Mouse (Mus musculus): ENCODE results near the gene Ndst4. TPM values are rescaled to one million over a fixed set of nuclear protein-coding genes. Genes with fewer than 3 reads are reported as not detected.

Ndst4 gene
- polyA plus RNA-seq, 1 experiment from 2014 or later, result 6.8 TPM

GRCm38 (mm10) chr3:125632233-125632632 is 228.4 kb downstream of the Ndst4 start:
- DNase-seq (no peak), ATAC-seq (ENCODE audit: low FRiP score, low TSS enrichment) (no peak)
- no peak overlapping the region for H3K4me2 ChIP-seq (ENCODE audit: low read length)
- WGBS, result 81% methylated on average over 2 of the region's 2 CpGs
- H3K4me3 ChIP-seq (replicated peaks; ENCODE audit: low read depth, low read length), result no peak overlapping the region
- H3K36me3 ChIP-seq (ENCODE audit: control insufficient read depth, insufficient read depth, low read length), result no peaks in the 10 kb centered on the region
- no peak overlapping the region for H3K9ac ChIP-seq (replicated peaks; ENCODE audit: low read length)
- H3K27me3 ChIP-seq (ENCODE audit: control insufficient read depth, insufficient read depth, low read length), result no peaks in the 10 kb centered on the region
- H3K27ac ChIP-seq (replicated peaks; ENCODE audit: low read depth, low read length), result no peak overlapping the region
- no peaks in the 10 kb centered on the region for H3K9me3 ChIP-seq (ENCODE audit: control insufficient read depth, low read length)
- H3K4me1 ChIP-seq (ENCODE audit: control insufficient read depth, insufficient read depth, low read length), result no peaks in the 10 kb centered on the region

GRCm38 (mm10) chr3:125655009-125655635 is 251.2 kb downstream of the Ndst4 start:
- Histone ChIP-seq H3K4me2 (ENCODE audit: low read length) (no peak overlapping the region), H3K36me3 (ENCODE audit: control insufficient read depth, insufficient read depth, low read length) (no peaks in the 10 kb centered on the region), H3K9me3 (ENCODE audit: control insufficient read depth, low read length) (no peaks in the 10 kb centered on the region), H3K27ac (replicated peaks; ENCODE audit: low read depth, low read length) (no peak overlapping the region), H3K9ac (replicated peaks; ENCODE audit: low read length) (no peak overlapping the region), H3K4me1 (ENCODE audit: control insufficient read depth, insufficient read depth, low read length) (no peaks in the 10 kb centered on the region), H3K4me3 (replicated peaks; ENCODE audit: low read depth, low read length) (no peak overlapping the region), H3K27me3 (ENCODE audit: control insufficient read depth, insufficient read depth, low read length) (no peaks in the 10 kb centered on the region)
- DNase-seq (peak; percentile 26), ATAC-seq (ENCODE audit: low FRiP score, low TSS enrichment) (no peak)
- 36% methylated on average over 3 of the region's 3 CpGs for WGBS

DNA sequence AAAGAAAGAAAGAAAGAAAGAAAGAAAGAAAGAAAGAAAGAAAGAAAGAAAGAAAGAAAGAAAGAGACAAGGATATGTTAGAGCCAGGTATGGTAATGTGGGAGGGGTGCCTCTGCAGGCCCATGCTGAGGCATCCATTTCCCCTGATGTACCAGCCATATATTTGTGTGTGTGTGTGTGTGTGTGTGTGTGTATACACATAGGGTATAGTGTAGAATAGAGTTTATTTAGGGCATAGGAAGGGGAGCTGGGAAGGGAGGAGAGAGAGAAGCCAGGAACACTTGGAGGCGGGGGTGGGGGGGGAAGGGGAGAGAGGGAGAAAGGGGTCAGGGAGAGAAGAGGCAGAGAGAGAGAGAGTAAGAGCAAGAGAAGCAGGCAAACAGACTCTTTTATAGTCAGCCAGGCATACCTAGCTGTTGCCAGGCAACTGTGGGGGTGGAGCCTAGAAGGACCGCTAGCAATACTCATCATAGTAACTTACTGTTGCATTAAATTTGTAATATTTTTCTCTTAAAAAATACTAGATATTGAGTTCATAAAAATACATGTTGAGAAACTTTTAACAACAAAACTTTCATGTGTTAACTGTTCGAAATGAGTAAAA is 256.3 kb downstream of the Ndst4 start:
- ATAC-seq (ENCODE audit: low FRiP score, low TSS enrichment), result peak; percentile 70; the same call in 1 of the 2 replicates
- no peak overlapping the region for H3K4me3 ChIP-seq (replicated peaks; ENCODE audit: low read depth, low read length)
- H3K9me3 ChIP-seq (ENCODE audit: control insufficient read depth, low read length), result no peaks in the 10 kb centered on the region
- no peaks in the 10 kb centered on the region for H3K4me1 ChIP-seq (ENCODE audit: control insufficient read depth, insufficient read depth, low read length)
- no peak overlapping the region for H3K9ac ChIP-seq (replicated peaks; ENCODE audit: low read length)
- 38% methylated on average over 3 of the region's 3 CpGs for WGBS
- no peak overlapping the region for H3K4me2 ChIP-seq (ENCODE audit: low read length)
- no peaks in the 10 kb centered on the region for H3K36me3 ChIP-seq (ENCODE audit: control insufficient read depth, insufficient read depth, low read length)
- no peak overlapping the region for H3K27ac ChIP-seq (replicated peaks; ENCODE audit: low read depth, low read length)
- DNase-seq, result peak; percentile 60
- no peaks in the 10 kb centered on the region for H3K27me3 ChIP-seq (ENCODE audit: control insufficient read depth, insufficient read depth, low read length)

GRCm38 (mm10) chr3:125660884-125661532 is 257.1 kb downstream of the Ndst4 start:
- WGBS, result 58% methylated on average over 2 of the region's 2 CpGs
- Histone ChIP-seq H3K4me1 (ENCODE audit: control insufficient read depth, insufficient read depth, low read length) (no peaks in the 10 kb centered on the region), H3K9ac (replicated peaks; ENCODE audit: low read length) (no peak overlapping the region), H3K27ac (replicated peaks; ENCODE audit: low read depth, low read length) (no peak overlapping the region), H3K27me3 (ENCODE audit: control insufficient read depth, insufficient read depth, low read length) (no peaks in the 10 kb centered on the region), H3K4me2 (ENCODE audit: low read length) (no peak overlapping the region), H3K36me3 (ENCODE audit: control insufficient read depth, insufficient read depth, low read length) (no peaks in the 10 kb centered on the region), H3K4me3 (replicated peaks; ENCODE audit: low read depth, low read length) (no peak overlapping the region), H3K9me3 (ENCODE audit: control insufficient read depth, low read length) (no peaks in the 10 kb centered on the region)
- no peak for DNase-seq
- no peak for ATAC-seq (ENCODE audit: low FRiP score, low TSS enrichment)

- H3K27me3 ChIP-seq (ENCODE audit: control insufficient read depth, insufficient read depth, low read length), result no peaks in the 10 kb centered on the region
- DNase-seq (no peak), ATAC-seq (ENCODE audit: low FRiP score, low TSS enrichment) (no peak)
- H3K27ac ChIP-seq (replicated peaks; ENCODE audit: low read depth, low read length), result no peak overlapping the region
- H3K36me3 ChIP-seq (ENCODE audit: control insufficient read depth, insufficient read depth, low read length), result no peaks in the 10 kb centered on the region
- no peaks in the 10 kb centered on the region for H3K9me3 ChIP-seq (ENCODE audit: control insufficient read depth, low read length)
- 44% methylated on average over 9 of the region's 9 CpGs for WGBS
- H3K4me2 ChIP-seq (ENCODE audit: low read length), result no peak overlapping the region
- no peak overlapping the region for H3K9ac ChIP-seq (replicated peaks; ENCODE audit: low read length)
- no peaks in the 10 kb centered on the region for H3K4me1 ChIP-seq (ENCODE audit: control insufficient read depth, insufficient read depth, low read length)
- H3K4me3 ChIP-seq (replicated peaks; ENCODE audit: low read depth, low read length), result no peak overlapping the region
Measured at GRCm38 (mm10) chr3:125673997-125674794, 270.3 kb downstream of the Ndst4 start.

DNA sequence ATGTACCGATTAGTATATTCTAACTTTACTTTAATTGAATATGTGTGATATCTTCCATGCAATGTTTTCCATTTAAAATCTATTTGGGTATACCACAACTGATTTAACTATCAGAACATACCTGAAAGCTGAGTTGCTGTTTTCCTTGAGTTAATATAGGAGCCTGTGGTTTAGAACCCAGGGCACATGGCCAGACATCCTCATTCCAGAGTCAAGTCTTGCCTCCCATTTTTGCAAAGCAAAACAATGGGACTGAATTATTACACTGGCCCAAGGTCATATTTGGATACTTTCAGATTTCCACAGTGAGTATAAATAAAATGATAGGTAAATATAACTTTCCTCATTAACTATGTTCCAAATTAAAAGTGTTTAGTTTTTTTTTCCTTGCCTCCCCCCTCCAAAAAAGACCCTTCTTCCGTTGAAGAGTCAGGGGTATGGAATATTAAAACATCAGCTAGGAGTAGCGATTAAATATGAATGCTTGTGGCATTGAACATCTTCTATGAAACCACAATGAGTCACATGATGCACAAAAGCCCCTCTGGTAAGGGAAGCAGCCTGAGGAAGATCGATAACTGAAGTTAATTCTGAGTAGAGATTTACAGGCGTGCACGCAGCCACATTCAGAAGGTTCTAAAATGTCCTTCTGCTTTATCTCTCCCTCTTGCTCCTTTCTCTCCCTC is 271.5 kb downstream of the Ndst4 start:
- WGBS, result 71% methylated on average over 6 of the region's 6 CpGs
- DNase-seq, result no peak
- no peak for ATAC-seq (ENCODE audit: low FRiP score, low TSS enrichment)

GRCm38 (mm10) chr3:125678924-125679323 is 275.0 kb downstream of the Ndst4 start:
- no peaks in the 10 kb centered on the region for H3K4me1 ChIP-seq (ENCODE audit: control insufficient read depth, insufficient read depth, low read length)
- ATAC-seq (ENCODE audit: low FRiP score, low TSS enrichment) (no peak; the same call in 1 of the 2 replicates), DNase-seq (peak; percentile 54)
- H3K9ac ChIP-seq (replicated peaks; ENCODE audit: low read length), result no peak overlapping the region
- H3K4me2 ChIP-seq (ENCODE audit: low read length), result no peak overlapping the region
- H3K27ac ChIP-seq (replicated peaks; ENCODE audit: low read depth, low read length), result no peak overlapping the region
- H3K9me3 ChIP-seq (ENCODE audit: control insufficient read depth, low read length), result no peaks in the 10 kb centered on the region
- 70% methylated on average over 9 of the region's 9 CpGs for WGBS
- H3K27me3 ChIP-seq (ENCODE audit: control insufficient read depth, insufficient read depth, low read length), result no peaks in the 10 kb centered on the region
- H3K36me3 ChIP-seq (ENCODE audit: control insufficient read depth, insufficient read depth, low read length), result no peaks in the 10 kb centered on the region
- no peak overlapping the region for H3K4me3 ChIP-seq (replicated peaks; ENCODE audit: low read depth, low read length)

More for the DNA sequence above, 271.5 kb downstream of the Ndst4 start:
- Histone ChIP-seq H3K9me3 (ENCODE audit: control insufficient read depth, low read length) (no peaks in the 10 kb centered on the region), H3K4me3 (replicated peaks; ENCODE audit: low read depth, low read length) (no peak overlapping the region), H3K27ac (replicated peaks; ENCODE audit: low read depth, low read length) (no peak overlapping the region), H3K27me3 (ENCODE audit: control insufficient read depth, insufficient read depth, low read length) (no peaks in the 10 kb centered on the region), H3K4me2 (ENCODE audit: low read length) (no peak overlapping the region), H3K9ac (replicated peaks; ENCODE audit: low read length) (no peak overlapping the region), H3K36me3 (ENCODE audit: control insufficient read depth, insufficient read depth, low read length) (no peaks in the 10 kb centered on the region), H3K4me1 (ENCODE audit: control insufficient read depth, insufficient read depth, low read length) (no peaks in the 10 kb centered on the region)

- WGBS, result 73% methylated on average over 8 of the region's 8 CpGs
- no peak for ATAC-seq (ENCODE audit: low FRiP score, low TSS enrichment)
- H3K4me2 ChIP-seq (ENCODE audit: low read length), result no peak overlapping the region
- no peak overlapping the region for H3K9ac ChIP-seq (replicated peaks; ENCODE audit: low read length)
- H3K36me3 ChIP-seq (ENCODE audit: control insufficient read depth, insufficient read depth, low read length), result no peaks in the 10 kb centered on the region
- no peak overlapping the region for H3K4me3 ChIP-seq (replicated peaks; ENCODE audit: low read depth, low read length)
- no peak for DNase-seq
- no peaks in the 10 kb centered on the region for H3K9me3 ChIP-seq (ENCODE audit: control insufficient read depth, low read length)
- H3K27me3 ChIP-seq (ENCODE audit: control insufficient read depth, insufficient read depth, low read length), result no peaks in the 10 kb centered on the region
- H3K4me1 ChIP-seq (ENCODE audit: control insufficient read depth, insufficient read depth, low read length), result no peaks in the 10 kb centered on the region
- no peak overlapping the region for H3K27ac ChIP-seq (replicated peaks; ENCODE audit: low read depth, low read length)
Measured at GRCm38 (mm10) chr3:125683460-125684230, 279.8 kb downstream of the Ndst4 start.
